Mouse (Mus musculus): Measurements from ENCODE around the gene Stat5b. TPM values are rescaled to one million over a fixed set of nuclear protein-coding genes. Genes with fewer than 3 reads are reported as not detected.
"Not testable (repeated sequence)": the region's sequence is repeated elsewhere in the genome, so short reads cannot be mapped to it uniquely, and the experiment has no call there.

Gene Stat5b
- polyA plus RNA-seq, 1 experiment from 2014 or later = 26.8 TPM

DNA sequence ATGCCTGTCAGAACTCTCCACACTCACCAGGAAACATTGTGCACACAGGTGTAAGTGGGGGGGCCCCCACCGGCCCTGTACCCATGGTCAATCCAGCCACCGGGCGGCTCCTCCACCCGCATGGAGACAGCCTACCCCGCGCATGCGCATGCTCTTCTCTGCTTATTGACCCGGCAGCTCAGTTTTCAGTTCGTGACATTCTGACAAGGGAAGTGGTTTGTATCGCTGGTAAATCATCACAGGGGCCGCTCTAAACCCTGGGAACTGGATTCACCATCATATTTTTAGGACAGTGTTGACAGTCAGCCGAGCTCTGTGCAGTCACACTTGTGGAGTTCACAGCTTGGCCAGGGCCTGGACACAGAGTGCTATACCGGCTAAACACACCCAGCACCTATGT lies 36.0 kb downstream of the Stat5b start:
- peak; percentile 8 for ATAC-seq
- TF ChIP-seq CTCF (IDR thresholded peaks at IDR 0.05) = no peak
- H3K27me3 ChIP-seq = no peaks in the 10 kb centered on the region
- in situ Hi-C loops (cut with MboI; ENCODE audit: low pct_unique_long_range_greater_than_20kb) = no loop called here
- DNase-seq (ENCODE audit: low read depth, low spot score) = no peak
- POLR2A ChIA-PET = interaction anchor here (0.7 kb wide), 1 partner anchor 138 kb away, joined by 5 read pairs; no protein-coding TSS in a partner anchor
- CTCF ChIA-PET = interaction anchor here (0.6 to 2.6 kb wide), 4 partner anchors 9 to 26 kb away, joined by 3 to 8 read pairs (median 4); no protein-coding TSS in a partner anchor

GRCm38 (mm10) chr11:100811132-100811531 lies 39.4 kb downstream of the Stat5b start:
- in situ Hi-C loops (cut with MboI; ENCODE audit: low pct_unique_long_range_greater_than_20kb) = no loop called here
- DNase-seq (ENCODE audit: low read depth, low spot score) (no peak), ATAC-seq (no peak)
- H3K27me3 ChIP-seq = no peaks in the 10 kb centered on the region
- CTCF ChIA-PET = interaction anchor here (0.9 to 2.1 kb wide), 6 partner anchors 11 to 41 kb away, joined by 3 to 7 read pairs (median 4); no protein-coding TSS in a partner anchor
- POLR2A ChIA-PET = interaction anchor here (0.6 to 1.6 kb wide), 4 partner anchors 9 to 119 kb away, joined by 3 to 6 read pairs (median 5); partner anchors contain the start of gene Stat5b
- peak; percentile 68 for TF ChIP-seq CTCF (IDR thresholded peaks at IDR 0.05)

GRCm38 (mm10) chr11:100810516-100810915 lies 40.0 kb downstream of the Stat5b start:
- H3K27me3 ChIP-seq = no peaks in the 10 kb centered on the region
- CTCF ChIA-PET = interaction anchor here (0.9 to 2.1 kb wide), 5 partner anchors 11 to 42 kb away, joined by 3 to 7 read pairs (median 5); no protein-coding TSS in a partner anchor
- ATAC-seq (peak; percentile 36), DNase-seq (ENCODE audit: low read depth, low spot score) (no peak)
- TF ChIP-seq CTCF (IDR thresholded peaks at IDR 0.05) = no peak
- POLR2A ChIA-PET = interaction anchor here (0.6 to 1.6 kb wide), 5 partner anchors 9 to 120 kb away, joined by 3 to 6 read pairs (median 4); partner anchors contain the start of gene Stat5b
- in situ Hi-C loops (cut with MboI; ENCODE audit: low pct_unique_long_range_greater_than_20kb) = no loop called here

GRCm38 (mm10) chr11:100806380-100807305 lies 43.9 kb downstream of the Stat5b start:
- in situ Hi-C loops (cut with MboI; ENCODE audit: low pct_unique_long_range_greater_than_20kb) = no loop called here
- POLR2A ChIA-PET = no interaction called here
- DNase-seq (ENCODE audit: low read depth, low spot score) (no peak), ATAC-seq (peak; percentile 78)
- H3K27me3 ChIP-seq = no peaks in the 10 kb centered on the region
- TF ChIP-seq CTCF (IDR thresholded peaks at IDR 0.05) = no peak
- CTCF ChIA-PET = interaction anchor here (1.3 to 1.9 kb wide), 4 partner anchors 10 to 151 kb away, joined by 4 to 5 read pairs (median 4); no protein-coding TSS in a partner anchor

GRCm38 (mm10) chr11:100805535-100805934 lies 45.0 kb downstream of the Stat5b start:
- no peak for ATAC-seq
- POLR2A ChIA-PET = no interaction called here
- TF ChIP-seq CTCF (IDR thresholded peaks at IDR 0.05) = no peak
- CTCF ChIA-PET = no interaction called here
- no peaks in the 10 kb centered on the region for H3K27me3 ChIP-seq
- in situ Hi-C loops (cut with MboI; ENCODE audit: low pct_unique_long_range_greater_than_20kb) = no loop called here
- DNase-seq (ENCODE audit: low read depth, low spot score) = no peak

- CTCF ChIA-PET = no interaction called here
- no peaks in the 10 kb centered on the region for H3K27me3 ChIP-seq
- in situ Hi-C loops (cut with MboI; ENCODE audit: low pct_unique_long_range_greater_than_20kb) = no loop called here
- ATAC-seq (no peak), DNase-seq (ENCODE audit: low read depth, low spot score) (no peak)
- TF ChIP-seq CTCF (IDR thresholded peaks at IDR 0.05) = no peak
- POLR2A ChIA-PET = no interaction called here
Observed at GRCm38 (mm10) chr11:100804409-100804808, 46.1 kb downstream of the Stat5b start.

DNA sequence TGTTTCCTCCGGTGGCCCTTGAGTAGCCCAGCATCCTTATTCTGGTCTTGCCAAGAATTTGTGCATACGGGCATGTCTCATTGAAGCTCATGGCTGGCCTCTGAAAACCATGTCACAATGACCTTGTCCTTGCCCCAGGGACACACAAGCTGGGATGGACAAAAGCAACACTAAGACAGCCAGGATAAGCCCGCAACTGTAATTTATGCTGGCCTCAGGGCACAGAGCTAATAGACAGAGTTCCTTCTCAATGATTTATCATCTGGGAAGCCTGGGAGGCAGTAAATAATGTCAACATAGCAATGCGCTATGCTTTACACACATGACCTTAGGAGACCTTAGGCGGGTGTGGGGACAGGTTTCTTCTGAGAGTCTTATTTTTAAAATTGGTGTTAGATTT lies 51.1 kb downstream of the Stat5b start:
- H3K27me3 ChIP-seq = no peaks in the 10 kb centered on the region
- DNase-seq (ENCODE audit: low read depth, low spot score) (no peak), ATAC-seq (no peak)
- no peak for TF ChIP-seq CTCF (IDR thresholded peaks at IDR 0.05)
- POLR2A ChIA-PET = no interaction called here
- in situ Hi-C loops (cut with MboI; ENCODE audit: low pct_unique_long_range_greater_than_20kb) = no loop called here
- CTCF ChIA-PET = interaction anchor here (1.0 kb wide), 2 partner anchors 8 to 12 kb away, joined by 3 to 4 read pairs; no protein-coding TSS in a partner anchor

DNA sequence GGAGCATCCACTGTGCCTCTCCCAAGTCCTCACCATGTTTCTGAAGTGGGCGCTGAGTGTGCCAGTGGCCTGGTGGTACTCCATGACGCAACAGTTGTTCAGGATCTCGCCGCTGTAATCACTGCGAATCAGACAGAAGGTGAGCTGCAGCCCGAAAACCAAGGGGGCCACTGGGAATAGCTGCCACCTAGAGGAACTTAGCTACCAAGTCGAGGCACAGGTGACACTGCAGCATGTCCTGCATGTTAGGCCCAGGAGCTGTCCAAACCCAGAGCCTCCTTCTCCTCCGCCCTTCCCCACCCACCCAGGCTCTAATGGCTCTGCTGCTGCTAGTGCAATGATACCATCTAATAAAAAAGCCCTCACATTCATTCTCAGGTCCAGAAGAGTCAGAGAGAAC lies 53.9 kb downstream of the Stat5b start:
- ChIA-PET CTCF (interaction anchor here (1.3 kb wide), 1 partner anchor 10 kb away, joined by 5 read pairs; no protein-coding TSS in a partner anchor), POLR2A (interaction anchor here (0.6 kb wide), 1 partner anchor 54 kb away, joined by 3 read pairs; the partner anchor contains the start of gene Stat5b)
- no peak for TF ChIP-seq CTCF (IDR thresholded peaks at IDR 0.05)
- DNase-seq (ENCODE audit: low read depth, low spot score) (no peak), ATAC-seq (no peak)
- in situ Hi-C loops (cut with MboI; ENCODE audit: low pct_unique_long_range_greater_than_20kb) = no loop called here
- H3K27me3 ChIP-seq = no peaks in the 10 kb centered on the region

- POLR2A ChIA-PET = no interaction called here
- H3K27me3 ChIP-seq = no peaks in the 10 kb centered on the region
- no peak for DNase-seq (ENCODE audit: low read depth, low spot score)
- CTCF ChIA-PET = no interaction called here
- ATAC-seq = no peak
- in situ Hi-C loops (cut with MboI; ENCODE audit: low pct_unique_long_range_greater_than_20kb) = no loop called here
- no peak for TF ChIP-seq CTCF (IDR thresholded peaks at IDR 0.05)
Observed at GRCm38 (mm10) chr11:100795386-100795785, 55.1 kb downstream of the Stat5b start.

- H3K27me3 ChIP-seq = no peaks in the 10 kb centered on the region
- DNase-seq (ENCODE audit: low read depth, low spot score) = no peak
- in situ Hi-C loops (cut with MboI; ENCODE audit: low pct_unique_long_range_greater_than_20kb) = no loop called here
- ATAC-seq = peak; percentile 66
- TF ChIP-seq CTCF (IDR thresholded peaks at IDR 0.05) = no peak
- ChIA-PET CTCF (no interaction called here), POLR2A (interaction anchor here (0.6 kb wide), 1 partner anchor 59 kb away, joined by 3 read pairs; the partner anchor contains the start of gene Stat5b)
Observed at GRCm38 (mm10) chr11:100791457-100792049, 59.0 kb downstream of the Stat5b start.

GRCm38 (mm10) chr11:100790644-100791043 lies 59.9 kb downstream of the Stat5b start:
- in situ Hi-C loops (cut with MboI; ENCODE audit: low pct_unique_long_range_greater_than_20kb); ATAC-seq; H3K27me3 ChIP-seq; DNase-seq (ENCODE audit: low read depth, low spot score): not testable (repeated sequence)
- CTCF ChIA-PET = interaction anchor here (1.0 to 2.1 kb wide), 5 partner anchors 12 to 149 kb away, joined by 3 to 7 read pairs (median 4); partner anchors contain the start of gene Stat3
- POLR2A ChIA-PET = interaction anchor here (0.7 kb wide), 1 partner anchor 10 kb away, joined by 3 read pairs; no protein-coding TSS in a partner anchor
